Mouse (Mus musculus) layer of hippocampus, postnatal 10 days (tissue): ENCODE measurements around the gene Nkain4. TPM values are rescaled to one million over a fixed set of nuclear protein-coding genes. Genes with fewer than 3 reads are reported as not detected.

ENCODE experiments used
- DNase-seq, 2 experiments: peaks; one replicate each; pipeline ENCODE4 v3.0.0; 2021; ENCODE audit warnings: low spot score in 2 of 2
- total RNA-seq, 2 experiments: library from RNA; stranded (reverse); gene quantifications; 2 replicates each; pipeline ENCODE4 v1.2.3; 2021

Nkain4 gene
- total RNA-seq, 2 experiments from 2014 or later = 44.2 to 57.0 TPM

DNA sequence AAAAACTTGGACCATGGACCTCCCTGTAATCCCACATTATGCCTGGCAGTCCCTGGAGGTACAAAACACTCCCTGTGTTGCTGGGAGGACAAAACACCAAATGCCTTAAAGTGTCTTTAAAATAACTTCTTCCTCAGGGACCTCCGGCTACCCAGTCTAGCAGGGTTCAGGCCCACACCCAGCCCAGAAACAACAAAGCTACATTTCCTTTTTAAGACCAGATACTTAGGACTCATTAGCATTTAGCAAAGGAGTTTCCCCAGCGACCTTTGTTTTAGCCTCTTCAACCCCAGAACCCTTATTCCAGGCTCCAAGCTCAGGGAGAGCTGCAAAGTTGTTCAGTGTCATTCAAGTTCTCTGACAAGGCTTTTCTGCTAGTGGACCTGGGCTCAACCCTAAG lies 861 bp downstream of the Nkain4 start:
- no peak for DNase-seq

DNA sequence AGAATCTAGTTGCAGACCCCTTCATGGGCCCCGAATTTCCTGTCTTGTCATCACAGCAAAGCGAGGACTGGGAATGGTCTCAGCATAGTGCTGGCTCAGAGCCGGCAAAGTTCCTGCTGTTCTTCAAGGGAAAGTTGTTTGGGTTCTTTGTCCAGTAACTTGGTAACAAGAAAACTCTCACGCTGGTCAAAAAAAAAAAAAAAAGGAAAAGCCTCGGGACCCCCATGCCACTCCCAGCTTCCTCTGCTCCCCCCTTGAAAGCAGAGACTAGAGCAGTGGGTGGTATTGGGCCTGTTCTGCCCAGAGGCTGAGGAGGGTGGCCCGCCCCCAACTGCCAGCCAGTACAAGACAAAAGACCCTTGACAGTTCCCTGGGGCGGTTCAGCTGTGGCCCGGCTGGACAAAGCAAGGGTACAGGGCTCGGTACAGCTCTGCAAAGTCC lies 1.7 kb downstream of the Nkain4 start:
- peak; percentile 45 to 48 for DNase-seq

DNA sequence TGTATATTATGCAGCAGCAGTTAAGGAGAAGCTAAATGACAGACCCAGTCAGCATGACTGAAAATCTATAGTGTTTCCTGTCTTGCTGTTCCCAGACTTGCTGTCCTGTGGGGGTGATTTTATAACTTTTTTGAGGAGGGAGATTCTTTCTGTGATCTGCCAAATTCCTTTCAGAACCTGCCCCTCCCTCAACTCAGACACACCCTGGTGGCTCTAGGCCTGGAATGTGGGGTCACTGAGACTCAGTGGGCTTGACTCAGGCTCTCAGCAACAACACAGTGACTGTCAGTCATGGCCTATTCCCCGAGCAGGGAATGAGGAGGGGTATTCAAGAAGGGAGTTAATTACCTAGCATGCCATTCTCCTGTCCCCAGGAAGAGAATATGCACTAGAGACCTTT lies 4.6 kb downstream of the Nkain4 start:
- no peak for DNase-seq

DNA sequence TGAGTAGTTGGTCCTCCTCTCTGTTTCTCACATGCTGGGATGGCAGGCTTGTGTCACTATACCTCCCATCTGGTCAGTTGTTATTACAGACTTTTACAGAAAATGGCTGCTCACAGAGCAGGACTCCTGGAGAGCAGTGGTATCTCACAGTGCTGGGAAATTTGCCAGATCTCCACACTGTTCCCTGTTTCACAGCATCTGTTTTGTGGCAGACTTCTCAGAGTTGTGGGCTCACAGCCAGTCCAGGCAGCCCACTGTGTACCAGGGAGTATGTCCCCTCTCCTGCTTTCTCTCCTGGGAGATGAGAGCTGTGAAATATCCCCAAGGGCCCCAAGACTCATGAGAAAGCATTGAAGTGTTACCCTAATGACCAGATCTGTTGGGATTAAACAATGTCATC lies 12.6 kb downstream of the Nkain4 start:
- peak; percentile 25 to 42 for DNase-seq

DNA sequence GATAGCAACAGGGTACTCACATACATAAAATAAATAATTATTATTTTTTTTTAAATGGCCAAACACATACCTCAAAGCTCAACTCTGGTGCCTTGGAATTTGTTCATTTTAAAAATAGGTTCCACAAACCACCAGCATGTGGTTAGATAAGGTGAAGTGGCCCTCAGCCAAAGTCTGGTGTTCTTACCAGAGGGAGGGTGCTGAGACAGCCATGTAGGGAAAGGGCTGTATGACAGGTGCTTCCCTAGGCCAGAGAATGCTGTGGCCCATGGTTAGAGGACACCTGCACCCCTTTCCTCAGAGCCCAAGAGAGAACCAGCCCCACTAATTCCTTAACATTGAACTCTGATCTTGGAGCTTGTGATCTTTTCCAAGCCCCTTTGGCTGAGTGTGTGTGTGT lies 14.3 kb downstream of the Nkain4 start:
- DNase-seq = no peak

DNA sequence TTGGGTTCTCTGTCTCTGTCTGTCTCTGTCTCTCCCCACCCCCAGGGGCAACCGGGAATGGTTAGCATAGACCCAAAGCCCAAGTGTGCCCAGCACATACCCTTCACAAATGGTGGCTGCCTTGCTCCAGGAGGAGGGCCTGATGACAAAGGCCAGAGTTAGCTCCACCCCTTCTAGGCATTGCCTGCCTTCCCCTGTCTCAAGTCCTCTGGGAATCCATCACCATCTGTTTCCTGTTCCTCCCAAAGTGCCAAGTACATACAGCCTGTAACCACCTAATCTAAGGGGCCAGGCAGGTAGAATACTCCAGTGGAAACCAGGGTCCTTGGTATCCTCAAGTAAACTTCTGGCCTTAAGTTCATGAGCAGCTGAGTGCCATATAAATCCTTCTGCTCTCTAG lies 22.1 kb downstream of the Nkain4 start:
- DNase-seq = no peak

DNA sequence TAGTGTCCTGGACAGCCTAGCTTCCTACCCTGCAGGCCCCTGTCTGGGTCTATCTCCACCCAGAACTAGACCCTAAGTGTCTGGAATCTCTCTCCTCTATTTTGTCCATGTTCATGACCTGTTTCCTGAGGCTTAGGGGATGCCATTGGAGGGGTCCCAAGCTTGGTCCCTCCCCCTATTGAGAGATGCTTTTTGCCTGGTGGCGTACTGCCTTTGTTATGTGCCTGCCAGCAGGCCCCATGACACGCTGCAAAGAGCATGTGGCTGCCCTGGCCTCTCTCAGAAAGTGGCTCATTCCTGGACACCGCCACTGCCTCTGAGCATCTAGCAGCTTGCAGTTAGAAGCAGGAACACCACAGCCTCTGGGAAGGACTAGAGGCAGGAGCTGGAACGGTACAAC lies 25.8 kb downstream of the Nkain4 start, which contains the start of gene Birc7:
TSS of gene Birc7 (plus strand) at position 301 of the 400 bp plus-strand sequence.
- no peak for DNase-seq

DNA sequence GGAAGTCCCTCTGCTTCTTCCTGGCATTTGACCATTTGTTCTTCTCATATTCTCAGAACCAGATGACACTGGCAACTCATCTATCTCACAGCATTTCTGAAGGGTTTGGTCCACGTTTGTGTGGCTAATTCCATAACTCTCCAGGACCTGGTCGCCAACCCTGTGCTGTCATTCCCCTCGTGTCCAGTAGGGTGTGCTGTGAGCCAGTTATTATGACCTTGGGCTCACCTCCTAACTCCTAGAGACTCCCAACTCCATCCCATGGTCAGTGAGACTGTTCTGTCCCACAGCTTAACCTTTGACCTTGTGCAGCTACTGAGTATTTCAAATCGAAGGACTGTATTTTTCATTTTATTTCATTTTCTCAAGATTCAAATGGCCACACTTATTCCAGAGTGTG lies 29.3 kb downstream of the Nkain4 start:
- DNase-seq = peak; percentile 79 to 80

DNA sequence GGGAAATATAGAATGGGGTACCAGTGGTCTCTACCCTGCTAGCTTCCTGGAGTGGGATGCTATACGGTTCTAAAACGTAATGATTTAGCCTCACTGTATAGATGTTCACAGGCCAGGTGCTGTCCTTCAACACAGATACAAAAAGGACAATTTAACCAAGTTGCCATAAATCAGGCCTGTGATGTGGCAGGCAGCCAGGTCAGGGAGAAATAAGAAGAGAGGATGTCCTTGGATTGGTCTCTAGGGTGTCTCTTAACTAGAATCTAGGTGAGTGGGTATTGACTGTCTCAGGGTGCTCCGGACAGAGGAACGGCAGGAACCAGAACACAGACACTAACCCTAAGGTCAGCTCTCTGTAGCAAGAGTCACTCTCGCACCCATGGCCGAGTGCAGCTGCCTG lies 31.8 kb downstream of the Nkain4 start:
- DNase-seq = no peak

DNA sequence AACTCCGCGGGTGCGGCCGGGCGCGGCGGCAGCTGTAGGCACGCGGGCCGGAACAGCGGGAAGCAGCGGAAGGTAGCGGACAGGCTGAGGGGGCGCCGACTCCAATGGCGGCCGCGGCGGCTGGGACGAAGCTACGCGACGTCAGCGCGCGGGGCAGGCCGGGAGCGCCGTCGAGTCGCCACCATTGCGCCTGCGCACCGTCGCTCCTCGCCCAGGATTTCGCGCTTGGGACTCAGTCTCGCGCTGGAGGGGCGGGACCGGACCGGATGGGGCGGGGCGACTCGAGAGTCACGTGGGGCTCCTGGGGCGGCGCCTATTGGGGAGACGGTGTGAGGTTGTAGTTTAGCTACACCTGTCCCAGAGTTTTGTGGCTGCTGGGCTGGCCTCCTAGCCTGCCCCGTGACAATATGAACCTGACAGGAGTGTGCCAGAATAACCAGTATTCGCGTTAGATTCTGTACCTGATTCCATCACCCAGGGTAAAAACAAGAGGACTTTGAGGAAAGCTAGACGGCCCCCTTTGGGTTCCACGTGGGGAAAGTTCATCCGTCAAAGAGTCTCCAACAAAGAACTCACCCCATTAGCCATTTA lies 33.6 kb downstream of the Nkain4 start, which contains the start of gene Ythdf1:
TSS of gene Ythdf1 (minus strand) at position 140 of the 591 bp plus-strand sequence.
- peak; percentile 97 to 99 for DNase-seq

DNA sequence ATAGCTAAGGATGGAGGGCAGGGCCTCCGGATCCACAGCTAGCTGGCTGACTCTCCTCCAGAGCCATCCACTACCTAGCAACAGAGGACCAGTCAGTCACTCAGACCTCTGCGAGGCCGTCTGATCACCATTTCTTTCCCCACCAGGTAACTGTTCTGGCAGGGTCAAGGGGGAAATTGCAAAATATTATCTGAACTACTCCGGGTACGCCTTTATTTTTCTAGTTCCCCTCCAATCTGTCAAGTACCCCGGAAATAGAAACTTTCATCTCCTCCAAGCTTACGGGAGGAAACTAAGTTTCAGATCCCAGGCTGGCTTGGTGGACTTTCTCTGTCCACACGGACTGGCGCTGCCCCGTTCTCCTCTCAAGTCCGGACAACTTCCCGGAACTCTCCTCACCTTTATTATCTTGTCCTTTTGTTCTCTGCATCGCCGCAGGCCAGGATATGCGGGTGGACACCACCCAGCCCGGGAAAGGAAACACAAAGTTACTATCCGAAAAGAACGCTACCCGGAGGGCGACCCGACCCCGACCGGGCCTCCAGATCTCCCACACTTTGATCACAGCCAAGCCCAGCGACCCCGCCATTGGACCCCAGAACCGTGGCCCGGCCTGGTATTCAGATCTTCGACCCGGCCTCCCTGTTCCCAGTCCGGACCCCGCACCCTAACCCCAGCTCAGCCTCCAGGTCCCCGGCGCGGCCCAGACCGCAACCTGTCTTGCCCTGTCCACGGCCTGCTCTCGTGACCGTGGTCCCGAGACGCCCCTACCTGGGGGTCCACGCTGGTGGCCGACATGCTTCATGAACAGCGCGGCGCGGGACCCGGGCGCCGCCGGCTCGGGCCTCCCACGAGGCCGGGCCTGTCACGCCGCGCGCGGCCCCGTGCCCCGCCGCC lies 34.3 kb downstream of the Nkain4 start:
- peak in 1 of 2 experiments; percentile 42 for DNase-seq

DNA sequence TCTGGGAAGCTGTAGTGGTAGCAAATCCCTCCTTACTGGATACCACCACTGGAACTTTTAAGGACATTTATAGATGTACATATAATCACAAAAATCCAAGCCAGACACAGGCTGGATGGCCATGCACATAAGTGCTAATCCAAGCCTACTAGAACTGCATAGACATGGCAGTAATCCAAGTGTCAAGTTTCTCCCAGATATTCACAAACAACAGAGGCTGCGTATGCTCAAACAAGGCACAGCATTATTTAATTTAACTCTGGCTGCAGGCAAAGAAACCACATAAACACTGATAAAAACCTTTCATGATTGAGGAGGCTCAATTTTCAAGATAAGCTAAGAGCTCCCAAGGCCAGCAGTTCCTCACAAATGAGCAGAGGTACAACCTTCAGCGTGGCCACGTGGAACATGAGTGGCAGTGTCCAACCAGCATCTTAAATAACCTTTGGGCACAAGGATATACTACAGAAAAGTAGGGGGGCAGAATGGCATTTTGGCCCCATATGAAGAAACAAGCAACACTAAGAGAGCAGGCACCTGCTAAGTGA lies 38.5 kb downstream of the Nkain4 start:
- DNase-seq = no peak

DNA sequence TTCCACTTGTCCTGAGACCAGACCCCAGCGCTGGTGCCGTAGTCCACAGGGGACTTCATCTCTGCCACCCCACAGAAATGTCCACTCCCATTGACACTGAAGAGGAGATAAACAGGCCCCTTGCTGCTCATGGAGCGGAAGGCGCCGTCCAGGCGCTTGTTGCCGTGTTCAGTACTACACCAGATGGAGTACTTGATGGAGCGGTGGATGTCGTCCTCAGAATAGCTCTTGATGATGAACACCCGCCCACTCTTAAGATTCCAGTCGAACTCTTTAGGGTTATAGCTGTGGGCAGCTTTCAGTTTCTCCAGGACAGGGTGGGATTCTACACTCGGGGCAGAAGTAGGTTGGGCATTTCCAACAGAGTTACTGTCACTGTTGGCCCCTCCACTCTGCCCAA lies 43.6 kb downstream of the Nkain4 start:
- DNase-seq = no peak

DNA sequence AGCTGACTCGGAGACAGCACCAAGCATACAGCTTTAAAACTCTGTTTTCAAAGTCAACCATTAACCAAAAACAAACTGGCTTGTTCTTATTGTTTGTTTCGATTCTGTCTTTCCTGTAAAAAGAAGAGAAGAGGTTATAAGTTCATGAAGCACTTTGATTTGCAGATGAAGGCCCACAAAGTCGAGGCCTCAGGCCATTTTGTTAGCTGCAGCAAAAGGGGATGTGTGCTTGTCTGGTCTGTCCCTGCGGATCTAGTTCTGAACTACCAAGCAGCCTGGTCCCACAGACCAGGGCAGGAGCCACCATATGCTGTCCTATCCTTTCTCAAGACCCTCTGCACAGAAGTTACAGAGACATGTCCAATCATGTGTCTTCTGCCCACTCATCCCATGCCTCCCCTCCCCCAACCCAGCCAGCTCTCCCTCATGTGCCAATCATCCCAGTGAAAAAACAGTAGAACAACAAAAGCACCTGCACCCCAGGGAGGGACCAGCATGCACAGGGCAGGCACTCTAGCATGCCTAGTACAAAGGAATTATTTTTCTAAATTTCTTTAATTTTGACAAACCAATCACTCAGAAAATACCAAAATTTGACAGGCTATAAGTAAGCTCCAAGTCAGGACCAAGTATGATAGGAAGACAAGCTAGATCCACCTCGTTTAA lies 48.8 kb downstream of the Nkain4 start:
- DNase-seq = no peak

DNA sequence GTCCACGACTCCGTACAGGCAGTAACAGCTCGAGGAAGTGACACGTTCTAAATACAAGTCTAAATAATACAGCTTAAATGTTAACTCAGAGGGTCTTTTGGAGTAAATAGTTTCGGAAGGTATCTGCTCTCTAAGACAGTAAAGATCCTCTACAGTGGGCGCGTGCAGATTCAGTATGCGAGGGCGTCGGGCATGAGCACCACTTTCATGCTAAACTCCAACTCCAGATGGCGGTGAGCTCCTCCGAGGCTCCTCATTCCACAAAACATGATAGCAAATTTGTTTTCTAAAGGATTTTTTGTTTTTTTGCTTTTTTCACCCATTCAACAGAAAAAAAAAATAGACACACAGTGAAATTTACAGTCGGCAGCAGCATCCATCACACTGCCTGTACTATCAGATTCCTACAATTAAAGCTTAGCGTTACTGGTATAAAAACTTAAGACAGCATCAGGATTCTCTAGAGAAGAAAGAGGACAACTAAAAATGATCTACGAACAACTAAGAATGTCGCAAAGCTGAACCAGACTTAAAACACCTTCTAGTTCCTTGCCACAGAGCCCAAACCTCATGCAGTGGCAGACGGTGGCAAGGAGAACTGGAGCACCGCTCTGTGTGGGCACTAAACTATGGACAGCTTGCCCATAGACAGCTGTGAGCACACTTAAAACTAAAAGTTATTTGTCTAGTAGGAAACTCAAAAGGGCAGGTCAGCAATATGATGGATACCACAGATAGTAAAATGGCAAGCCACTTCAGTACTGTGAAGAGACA lies 49.9 kb downstream of the Nkain4 start:
- DNase-seq = no peak

DNA sequence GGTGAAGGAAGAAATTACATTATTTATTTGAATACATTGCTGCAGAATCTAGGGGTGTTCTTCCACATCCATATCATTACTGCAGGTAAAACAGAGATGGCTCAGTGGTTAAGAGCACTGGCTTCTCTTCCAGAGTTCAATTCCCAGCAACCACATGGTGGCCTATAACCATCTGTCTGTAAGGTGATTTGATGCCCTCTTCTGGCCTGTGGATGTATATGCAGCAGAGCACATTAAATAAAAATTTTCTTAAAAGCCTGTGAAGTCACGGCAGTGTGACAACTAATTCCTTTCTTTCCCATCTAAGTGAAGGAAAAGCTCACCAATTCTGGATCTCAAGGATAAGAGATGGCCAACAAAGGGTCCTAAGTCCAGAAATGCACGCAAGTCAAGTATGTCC lies 52.4 kb downstream of the Nkain4 start:
- DNase-seq = no peak

DNA sequence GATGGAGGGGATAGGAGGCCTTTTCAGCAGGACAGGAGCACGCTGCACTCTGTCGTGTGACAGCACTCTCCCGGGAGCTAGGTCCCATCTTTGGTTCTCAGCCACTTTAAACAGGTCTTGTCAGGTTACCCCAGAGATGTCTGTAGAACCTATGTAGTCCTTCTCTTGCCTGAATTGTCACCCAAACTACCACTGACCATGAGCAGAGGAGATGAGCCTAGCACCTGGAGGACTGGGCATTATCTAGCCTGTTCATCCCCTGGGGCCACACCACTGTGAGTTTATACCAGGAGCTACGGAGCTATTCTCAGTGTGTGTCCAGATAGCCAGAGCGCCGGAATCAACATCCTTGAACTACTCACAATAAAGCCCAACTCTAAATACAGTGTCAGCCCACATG lies 56.6 kb downstream of the Nkain4 start:
- DNase-seq = no peak

DNA sequence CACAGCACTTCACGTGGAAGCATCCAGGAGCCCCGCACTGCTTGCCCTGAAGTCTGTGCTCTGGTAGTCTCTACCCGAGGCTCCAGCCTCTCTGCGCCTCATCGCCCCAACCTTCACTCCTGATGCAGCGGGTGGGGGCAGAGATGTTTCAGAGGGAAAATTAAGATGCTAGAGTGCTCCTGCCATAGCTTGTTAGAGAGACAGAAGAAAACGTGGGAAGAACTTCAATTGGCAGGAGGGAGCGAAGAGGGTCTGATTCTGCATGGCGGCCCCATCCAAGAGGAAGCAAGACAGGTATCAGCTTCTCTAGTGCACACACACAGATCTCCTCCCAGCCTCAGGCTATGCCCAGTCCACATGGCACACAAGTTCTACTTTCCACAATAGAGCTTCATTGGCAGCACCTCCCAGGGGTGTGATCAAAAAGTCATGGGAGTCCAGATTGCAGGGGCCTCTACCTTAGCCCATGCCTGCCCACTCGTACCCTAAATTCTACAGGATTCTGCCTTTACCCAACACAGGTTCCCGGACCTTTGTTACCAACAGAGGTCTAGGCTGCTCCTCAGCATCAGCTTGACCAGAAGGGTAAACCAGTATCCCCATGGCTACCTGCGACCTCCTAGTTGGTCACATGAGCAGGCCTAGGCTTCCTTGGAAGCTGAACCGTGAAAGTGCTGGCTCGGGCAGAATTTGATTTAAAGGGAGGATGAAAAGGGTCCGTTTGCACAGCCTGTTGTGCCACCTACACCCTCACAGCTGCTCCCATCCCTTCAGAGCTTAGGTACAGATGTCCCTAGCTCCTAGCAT lies 57.5 kb downstream of the Nkain4 start:
- DNase-seq = peak; percentile 30 to 43

DNA sequence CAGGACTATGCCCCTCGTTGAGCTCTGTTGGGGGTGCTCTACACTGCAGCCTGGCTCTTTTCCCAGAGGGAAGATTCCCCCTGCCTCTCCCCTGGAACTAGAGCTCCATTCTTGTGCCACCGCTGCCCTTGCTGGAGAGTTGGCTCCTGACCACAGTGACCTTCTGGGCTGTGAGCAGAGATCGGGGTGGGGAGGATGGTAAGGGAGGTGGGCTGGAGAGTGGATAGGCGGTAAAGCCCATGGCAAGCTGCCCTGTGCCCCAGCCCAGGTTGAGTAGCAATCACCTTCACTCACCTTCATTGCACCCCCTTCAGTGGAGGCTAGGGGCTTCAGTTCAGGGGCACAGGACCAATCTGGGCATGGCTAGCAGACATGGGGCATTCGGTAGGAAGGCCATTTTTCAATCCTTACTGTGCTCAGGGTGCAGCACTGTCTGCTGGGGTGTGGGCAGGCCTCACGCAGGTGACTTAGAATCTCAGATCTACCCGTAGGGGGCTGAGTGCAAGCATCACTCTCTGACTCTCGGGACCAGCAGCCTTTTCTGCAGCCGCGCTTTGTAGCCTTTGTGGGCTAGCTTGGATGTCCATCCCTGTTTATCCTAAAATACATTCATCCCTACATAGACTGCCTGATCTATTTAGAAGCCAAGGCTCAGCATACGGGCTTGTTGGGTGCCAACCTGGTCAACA lies 58.5 kb downstream of the Nkain4 start:
- DNase-seq = peak in 1 of 2 experiments; percentile 39
